Mouse (Mus musculus) brain, embryonic 14.5 days (tissue): ENCODE data around the gene Tspan5. TPM values are rescaled to one million over a fixed set of nuclear protein-coding genes. Genes with fewer than 3 reads are reported as not detected.

ENCODE experiments used
- DNase-seq: peaks from one replicate; pipeline ENCODE4 v3.0.0-alpha.2; 2011; ENCODE audit warnings: low read depth
- CTCF ChIP-seq: fragments of 200-500 bp; IDR thresholded peaks from 2 replicates; pipeline ENCODE4 v1.5.1; 2012; ENCODE audit warnings: inconsistent platforms, mild to moderate bottlenecking, moderate library complexity, borderline replicate concordance; ENCODE audit not compliant: insufficient read depth, insufficient read length; ENCODE audit errors: extremely low read depth
- POLR2A ChIP-seq: fragments of 200-500 bp; IDR thresholded peaks from 2 replicates; pipeline ENCODE4 v1.6.1; 2012; ENCODE audit warnings: mild to moderate bottlenecking, inconsistent platforms, borderline replicate concordance; ENCODE audit not compliant: poor library complexity, insufficient read depth, insufficient read length, severe bottlenecking; ENCODE audit errors: extremely low read depth
- polyA plus RNA-seq: library from polyadenylated mRNA; depleted of rRNA; stranded (reverse); fragments of >200 nt; gene quantifications from 2 replicates; pipeline ENCODE4 v1.2.3, GENCODE M21; 2012; rRNA removed

Tspan5 gene
- polyA plus RNA-seq, 1 experiment, result 109 TPM

DNA sequence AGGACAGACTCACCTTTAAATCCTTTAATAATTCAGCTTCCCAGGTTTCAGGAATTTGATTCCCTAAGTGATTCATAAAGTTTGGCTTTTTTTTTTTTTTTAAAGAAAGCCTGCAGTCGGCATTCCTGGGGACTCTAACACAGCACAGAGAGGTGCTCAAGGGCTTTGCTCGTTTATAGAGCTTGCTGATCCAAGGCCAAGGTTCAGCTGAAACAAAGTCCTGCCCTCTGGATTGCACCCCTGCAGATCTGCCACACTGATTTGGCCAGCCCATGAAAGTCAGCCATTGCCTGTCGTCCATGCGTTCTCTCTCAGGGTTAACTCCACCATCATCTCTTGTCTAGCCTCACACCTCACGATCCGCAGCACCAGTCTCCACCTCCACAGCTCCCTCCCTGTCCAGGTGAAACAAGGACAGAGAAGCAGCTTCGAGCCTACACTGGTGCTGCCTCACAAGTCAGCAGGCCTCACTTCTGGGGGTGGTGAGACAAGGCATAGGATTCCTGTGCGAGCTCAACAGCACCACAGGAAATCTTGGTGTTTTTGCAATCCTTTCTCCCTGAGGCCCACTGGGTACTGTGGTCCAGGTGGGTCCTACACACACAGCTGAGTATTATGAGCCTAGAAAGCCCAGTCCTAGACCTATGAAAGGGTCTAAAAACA lies 172.8 kb downstream of the Tspan5 start:
- no peak for TF ChIP-seq CTCF
- TF ChIP-seq POLR2A, result no peak

DNA sequence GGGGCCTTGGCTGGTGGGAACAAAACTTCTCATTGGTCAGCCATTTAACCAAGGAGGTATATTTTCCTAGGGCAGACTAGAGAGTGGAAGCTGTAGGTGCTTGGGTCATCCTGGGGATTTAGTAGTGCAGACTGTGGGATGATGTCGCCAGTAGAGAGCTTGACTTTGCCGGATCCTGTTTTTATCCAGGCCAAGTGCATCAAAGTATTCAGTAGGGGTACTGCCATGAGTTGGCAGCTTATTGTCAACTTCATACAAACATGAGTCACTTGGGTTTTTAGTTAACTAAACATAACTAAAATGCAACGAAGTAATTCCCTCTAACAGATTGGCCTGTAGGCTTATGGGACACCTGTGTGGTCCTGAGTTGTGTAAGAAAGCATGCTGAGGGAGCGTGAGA lies 174.6 kb downstream of the Tspan5 start:
- no peak for DNase-seq
- TF ChIP-seq POLR2A (no peak), CTCF (no peak)

More for the DNA sequence above, 172.8 kb downstream of the Tspan5 start:
- DNase-seq, result no peak

- TF ChIP-seq POLR2A, result no peak
- no peak for DNase-seq
Measured at GRCm38 (mm10) chr3:138917016-138917415, 175.0 kb downstream of the Tspan5 start.

- TF ChIP-seq CTCF, result no peak
- no peak for TF ChIP-seq POLR2A
- DNase-seq, result no peak
Measured at GRCm38 (mm10) chr3:138918241-138918640, 176.2 kb downstream of the Tspan5 start.

- DNase-seq, result peak; percentile 12
- TF ChIP-seq POLR2A, result no peak
- no peak for TF ChIP-seq CTCF
Measured at GRCm38 (mm10) chr3:138926161-138926560, 184.2 kb downstream of the Tspan5 start.

- no peak for DNase-seq
- TF ChIP-seq POLR2A (no peak), CTCF (no peak)
Measured at GRCm38 (mm10) chr3:138927437-138927836, 185.4 kb downstream of the Tspan5 start.

DNA sequence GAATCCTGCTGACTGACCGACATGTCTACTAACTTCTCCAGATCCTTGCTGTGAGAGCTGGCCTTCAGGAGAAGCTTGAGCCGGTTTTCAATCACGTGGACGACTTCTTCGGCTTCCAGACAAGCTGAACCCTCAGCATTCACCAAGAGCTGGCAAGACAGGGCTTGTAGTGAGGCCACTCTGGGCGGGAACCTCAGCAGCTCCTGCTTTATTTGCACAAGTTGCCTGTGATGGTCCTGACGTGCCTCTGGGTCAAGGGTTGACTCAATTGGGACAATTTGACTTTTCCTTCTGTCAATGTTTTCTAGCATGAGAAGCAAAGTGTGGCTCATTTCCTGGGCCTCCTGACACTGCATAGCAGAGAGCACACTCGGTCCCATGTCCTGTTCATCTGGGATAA lies 194.8 kb downstream of the Tspan5 start:
- DNase-seq, result no peak
- no peak for TF ChIP-seq POLR2A
- TF ChIP-seq CTCF, result no peak

GRCm38 (mm10) chr3:138937241-138937640 lies 195.2 kb downstream of the Tspan5 start:
- TF ChIP-seq POLR2A, result no peak
- no peak for TF ChIP-seq CTCF
- DNase-seq, result no peak

DNA sequence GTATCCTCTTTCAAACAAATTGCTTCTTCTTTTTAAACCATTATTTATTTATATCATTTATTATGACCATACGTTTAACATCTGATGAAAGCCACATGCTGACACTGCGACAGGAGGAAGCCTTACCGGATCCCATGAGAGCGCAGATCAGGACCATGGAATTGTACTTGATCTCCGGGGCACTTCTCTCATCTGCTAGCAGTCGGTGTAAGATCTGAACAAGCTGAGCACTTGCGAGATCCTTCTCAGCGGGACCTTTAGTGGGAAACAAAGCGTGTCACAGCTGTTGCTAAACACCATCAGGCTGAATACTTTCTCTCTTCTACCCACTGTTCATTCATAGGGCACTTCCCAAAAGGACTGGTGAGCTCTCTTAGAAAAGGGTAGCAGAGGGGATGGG lies 199.6 kb downstream of the Tspan5 start:
- DNase-seq, result peak; percentile 49

DNA sequence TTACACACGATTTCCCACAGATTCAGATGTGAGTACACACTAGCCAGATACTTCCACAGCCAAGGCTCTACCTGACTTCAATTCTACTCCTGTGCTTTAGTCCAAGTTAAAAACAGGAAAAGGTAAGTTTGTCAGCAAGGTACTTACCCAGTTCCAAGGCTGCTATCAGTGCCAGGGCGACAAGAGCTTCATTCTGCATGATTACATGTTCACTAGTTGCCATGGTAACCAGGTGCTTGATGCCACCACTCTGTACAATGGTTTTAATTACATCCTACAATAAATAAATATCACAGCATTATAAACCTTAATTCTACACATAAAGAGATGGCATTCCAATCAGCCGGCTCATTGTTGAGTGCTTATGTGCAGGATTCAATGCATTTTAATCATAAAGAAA lies 203.5 kb downstream of the Tspan5 start:
- TF ChIP-seq POLR2A, result no peak
- no peak for TF ChIP-seq CTCF
- peak; percentile 50 for DNase-seq

More for the DNA sequence above, 199.6 kb downstream of the Tspan5 start:
- TF ChIP-seq CTCF, result no peak

DNA sequence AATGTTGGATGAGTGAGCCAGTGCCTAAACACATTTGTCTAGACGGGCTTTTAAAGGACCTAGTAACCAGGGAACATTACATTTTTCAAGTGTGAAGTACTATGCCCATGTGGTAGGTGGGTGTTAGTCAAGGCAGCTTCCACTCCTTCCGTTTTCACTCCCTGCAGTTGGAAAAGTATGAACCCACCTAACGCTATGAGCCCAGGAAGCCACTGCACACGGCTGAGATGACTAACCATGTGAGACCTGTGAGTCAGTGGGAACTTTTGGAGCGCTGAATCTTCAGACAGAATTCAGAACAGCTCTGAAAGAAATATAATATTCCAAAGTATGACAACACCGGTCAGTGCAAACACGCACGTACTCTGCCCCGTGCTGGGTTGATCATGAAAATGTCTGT lies 207.1 kb downstream of the Tspan5 start:
- no peak for DNase-seq
- no peak for TF ChIP-seq CTCF
- TF ChIP-seq POLR2A, result no peak

GRCm38 (mm10) chr3:138955220-138955619 lies 213.2 kb downstream of the Tspan5 start:
- no peak for DNase-seq
- TF ChIP-seq POLR2A, result no peak
- no peak for TF ChIP-seq CTCF

Other genes with a start within 250 kb of the Tspan5 start
- gene Eif4e, start 216.0 kb upstream of the Tspan5 start, polyA plus RNA-seq, result 204 and 215 TPM in 2 replicates